Mouse (Mus musculus) left cerebral cortex, adult 18-20 months (tissue): Measurements from ENCODE around the gene Lingo1. TPM values are rescaled to one million over a fixed set of nuclear protein-coding genes. Genes with fewer than 3 reads are reported as not detected.
A peak's percentile ranks its signal among the peaks of the same experiment; 100 is the strongest.

Source experiments
- DNase-seq, 2 experiments: peaks; one replicate each; pipeline ENCODE4 v3.0.0; 2021 to 2022; ENCODE audit warnings: low spot score in 2 of 2, mixed read lengths in 1 of 2
- total RNA-seq, 2 experiments: library from RNA; stranded (reverse); gene quantifications; 2 replicates each; pipeline ENCODE4 v1.2.3; 2021

Lingo1 gene
- total RNA-seq, 2 experiments from 2014 or later, result 440 to 456 TPM

- DNase-seq, result peak; percentile 73 to 89
Observed at GRCm38 (mm10) chr9:56681950-56682349, 114.3 kb downstream of the Lingo1 start.

DNA sequence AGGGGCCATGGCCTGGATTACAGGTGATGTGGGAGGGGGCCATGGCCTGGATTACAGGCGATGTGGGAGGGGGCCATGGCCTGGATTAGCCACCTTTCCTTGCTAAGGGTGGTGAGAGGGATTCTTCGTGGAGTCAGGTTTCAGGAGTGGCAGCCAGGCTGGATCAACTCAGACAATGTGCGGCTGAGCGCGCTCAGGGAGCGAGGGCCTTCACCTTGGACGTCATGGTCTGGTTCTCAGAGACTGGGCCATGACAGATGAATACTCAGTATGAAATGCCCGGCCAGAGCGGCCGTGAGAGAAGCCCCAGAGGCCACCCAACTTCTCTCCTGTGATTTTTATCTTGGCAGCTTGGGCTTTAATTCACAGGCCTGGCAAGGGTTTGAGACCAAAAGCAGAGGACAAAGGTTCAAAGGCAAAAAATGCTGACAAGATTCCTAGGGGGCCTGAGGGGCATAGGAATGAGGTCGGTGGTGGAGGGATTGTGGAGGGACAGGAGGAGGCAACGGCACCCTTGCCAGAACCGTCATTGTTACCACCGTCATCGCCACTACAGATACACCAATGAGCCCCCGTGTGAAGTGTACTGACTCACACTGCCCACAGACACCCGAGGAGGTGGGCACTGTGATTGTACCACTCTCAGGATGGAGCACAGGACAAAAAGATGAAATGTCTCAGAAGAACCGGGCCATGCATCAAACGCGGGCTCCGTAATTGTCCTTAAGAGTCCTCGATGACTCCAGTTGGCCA is 117.2 kb downstream of the Lingo1 start:
- peak; percentile 51 to 58 for DNase-seq

GRCm38 (mm10) chr9:56675696-56676095 is 120.6 kb downstream of the Lingo1 start:
- no peak for DNase-seq

DNA sequence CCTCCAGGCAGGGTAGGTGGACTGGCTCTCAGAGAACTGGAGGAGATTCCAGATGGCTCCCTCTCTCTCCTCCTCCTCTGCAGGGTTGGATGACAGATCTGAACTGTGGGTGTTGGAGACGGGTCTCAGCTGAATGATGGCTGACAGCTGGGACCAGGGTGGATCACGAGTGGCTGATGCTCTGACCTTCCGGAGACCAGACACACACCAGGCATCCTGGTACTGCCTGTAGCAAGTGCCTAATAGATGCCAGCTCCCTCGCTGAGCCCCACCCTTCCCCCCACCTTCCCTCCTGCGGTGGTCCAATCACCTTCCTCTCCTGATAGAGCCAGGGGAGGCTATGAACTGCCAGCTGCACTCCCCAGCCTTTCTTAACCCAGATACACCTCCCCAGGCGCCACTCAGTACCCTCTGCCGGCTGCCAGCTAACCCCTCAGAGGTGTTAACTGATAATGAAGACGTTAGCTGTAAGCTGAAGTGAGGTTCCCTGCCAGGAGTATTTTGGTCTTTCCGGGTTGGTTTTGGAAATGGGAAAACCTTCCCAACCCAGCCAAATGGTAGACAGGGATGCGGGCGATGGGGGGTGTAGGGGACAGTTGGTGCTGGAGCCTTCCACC is 126.6 kb downstream of the Lingo1 start:
- DNase-seq, result peak in 1 of 2 experiments; percentile 63

DNA sequence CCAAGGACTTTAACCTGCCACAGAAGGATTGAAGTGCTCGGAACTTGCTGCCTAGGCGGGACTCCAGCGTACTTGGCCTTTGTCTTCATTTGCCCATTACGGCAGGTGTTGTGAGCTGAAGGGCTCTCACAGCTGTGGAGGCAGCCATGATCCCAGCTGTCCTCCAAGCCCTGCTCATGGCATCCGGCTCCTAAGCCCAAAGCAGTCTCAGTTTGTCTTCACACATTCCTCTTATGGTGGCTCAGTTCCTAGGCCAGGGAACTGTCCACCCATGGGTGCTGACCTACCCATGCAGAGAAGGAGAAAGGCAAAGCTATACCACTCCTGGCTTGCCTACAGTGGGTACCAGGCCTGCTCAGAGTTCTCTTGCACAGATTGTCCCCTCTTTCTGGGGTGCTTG is 132.1 kb downstream of the Lingo1 start:
- no peak for DNase-seq

- peak; percentile 56 for DNase-seq
Observed at GRCm38 (mm10) chr9:56662946-56663345, 133.3 kb downstream of the Lingo1 start.

DNA sequence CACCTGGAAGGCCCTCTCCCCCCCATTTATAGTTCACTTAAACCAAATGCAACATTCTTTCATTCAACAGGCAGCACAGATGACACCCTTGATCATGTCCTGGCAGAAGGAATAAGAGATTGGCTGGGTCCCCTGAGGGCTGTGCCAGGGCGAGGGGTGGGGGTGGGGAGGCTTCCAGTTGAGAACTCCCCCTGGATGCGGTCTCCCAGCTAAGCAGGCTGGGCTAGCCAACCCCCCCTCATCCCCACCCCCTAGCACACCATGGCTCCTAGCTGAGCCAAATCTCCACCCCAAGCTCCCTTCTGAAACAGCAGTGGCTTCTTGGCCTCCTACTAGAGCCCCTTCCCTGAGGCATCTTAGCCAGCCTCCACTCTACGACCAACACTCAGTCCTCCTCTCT is 133.9 kb downstream of the Lingo1 start:
- no peak for DNase-seq

DNA sequence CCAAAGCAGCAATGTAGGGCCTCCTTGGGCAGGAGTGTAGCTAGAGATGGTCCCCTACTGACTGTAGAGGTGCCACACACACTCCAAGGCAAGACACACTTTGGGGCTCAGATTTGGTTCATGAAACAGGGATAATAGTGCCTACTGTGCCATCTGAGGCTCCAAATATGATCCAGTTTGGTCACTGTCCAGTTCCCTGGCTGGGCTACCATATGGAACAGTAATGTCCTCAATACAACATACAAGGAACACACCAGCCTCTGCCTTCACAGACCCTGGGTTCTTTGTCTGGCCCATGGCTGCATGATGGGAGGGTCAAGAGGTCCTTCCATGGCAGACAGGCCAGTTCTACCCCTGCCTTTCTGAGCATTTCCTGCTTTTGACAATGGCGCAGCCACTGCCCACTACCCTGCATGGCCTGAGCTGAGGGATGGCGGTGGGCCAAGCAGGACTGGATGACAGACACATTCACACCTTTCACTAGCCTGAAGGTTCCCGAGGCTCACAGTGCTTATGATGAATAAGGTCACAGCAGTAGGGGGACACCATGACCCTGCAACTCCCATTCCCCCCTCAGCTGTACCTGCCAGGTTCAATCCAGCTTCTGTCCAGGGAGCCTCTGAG is 134.9 kb downstream of the Lingo1 start:
- no peak for DNase-seq

GRCm38 (mm10) chr9:56658580-56658979 is 137.7 kb downstream of the Lingo1 start:
- DNase-seq, result no peak

- DNase-seq, result peak; percentile 84 to 90
Observed at GRCm38 (mm10) chr9:56657996-56658398, 138.3 kb downstream of the Lingo1 start.

DNA sequence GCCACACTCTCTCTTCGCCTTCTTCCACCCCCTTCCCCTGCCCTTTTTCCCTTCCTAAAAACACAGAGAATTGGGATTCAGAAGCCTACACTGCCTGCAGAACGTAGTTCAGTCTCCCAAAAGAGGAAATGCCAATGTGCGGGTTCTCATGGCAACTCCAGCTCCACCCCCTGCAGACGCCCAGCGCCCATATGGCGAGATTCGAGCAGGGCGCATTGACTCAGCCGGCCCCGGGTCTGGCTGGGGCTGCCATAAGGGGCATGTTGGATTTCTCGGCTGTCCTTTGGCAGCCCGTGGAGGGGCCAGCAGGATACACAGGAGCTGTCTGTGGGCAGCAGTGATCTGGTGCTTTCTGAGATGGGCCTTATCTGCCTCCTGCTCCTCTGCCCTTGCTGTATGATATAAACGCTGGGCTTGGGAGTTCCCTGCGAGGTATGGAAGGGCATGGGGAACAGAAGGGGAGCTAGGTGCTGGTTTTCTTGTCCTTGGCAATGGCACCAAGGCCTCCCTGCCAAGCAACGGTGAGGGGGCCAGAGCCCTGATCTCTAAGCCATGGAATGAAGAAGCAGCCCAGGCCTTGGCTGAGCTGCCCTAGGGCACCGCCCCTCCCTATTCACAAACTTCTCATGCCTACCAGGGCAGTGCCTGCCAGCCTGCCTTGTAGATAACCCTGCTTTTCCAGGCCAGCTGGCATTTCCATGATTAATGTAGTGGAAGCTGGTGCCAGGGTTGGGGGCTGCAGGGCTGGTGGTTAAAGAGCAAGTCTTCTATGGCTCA is 139.3 kb downstream of the Lingo1 start:
- peak; percentile 86 to 90 for DNase-seq

- DNase-seq, result no peak
Observed at GRCm38 (mm10) chr9:56655167-56655566, 141.1 kb downstream of the Lingo1 start.

DNA sequence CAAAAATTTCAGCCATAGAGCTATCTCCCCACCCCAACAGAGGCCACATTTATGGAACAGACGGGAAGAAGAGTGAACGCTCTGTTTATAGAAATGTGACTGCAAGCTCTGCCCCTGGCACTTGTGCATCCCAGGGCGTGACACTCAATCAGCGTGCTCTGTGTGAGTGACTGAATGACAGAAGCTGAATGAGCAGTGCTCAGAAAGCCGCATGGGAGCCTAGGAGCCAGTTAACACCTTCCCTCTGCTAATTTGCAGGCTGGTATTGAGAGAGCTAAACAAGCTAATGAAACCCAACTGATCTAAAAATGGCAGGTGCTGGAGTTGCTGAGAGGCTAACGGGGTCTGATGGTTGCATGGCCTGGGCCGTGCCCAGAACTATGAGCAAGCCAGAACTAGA is 143.7 kb downstream of the Lingo1 start:
- no peak for DNase-seq

- DNase-seq, result no peak
Observed at GRCm38 (mm10) chr9:56651586-56651985, 144.7 kb downstream of the Lingo1 start.

DNA sequence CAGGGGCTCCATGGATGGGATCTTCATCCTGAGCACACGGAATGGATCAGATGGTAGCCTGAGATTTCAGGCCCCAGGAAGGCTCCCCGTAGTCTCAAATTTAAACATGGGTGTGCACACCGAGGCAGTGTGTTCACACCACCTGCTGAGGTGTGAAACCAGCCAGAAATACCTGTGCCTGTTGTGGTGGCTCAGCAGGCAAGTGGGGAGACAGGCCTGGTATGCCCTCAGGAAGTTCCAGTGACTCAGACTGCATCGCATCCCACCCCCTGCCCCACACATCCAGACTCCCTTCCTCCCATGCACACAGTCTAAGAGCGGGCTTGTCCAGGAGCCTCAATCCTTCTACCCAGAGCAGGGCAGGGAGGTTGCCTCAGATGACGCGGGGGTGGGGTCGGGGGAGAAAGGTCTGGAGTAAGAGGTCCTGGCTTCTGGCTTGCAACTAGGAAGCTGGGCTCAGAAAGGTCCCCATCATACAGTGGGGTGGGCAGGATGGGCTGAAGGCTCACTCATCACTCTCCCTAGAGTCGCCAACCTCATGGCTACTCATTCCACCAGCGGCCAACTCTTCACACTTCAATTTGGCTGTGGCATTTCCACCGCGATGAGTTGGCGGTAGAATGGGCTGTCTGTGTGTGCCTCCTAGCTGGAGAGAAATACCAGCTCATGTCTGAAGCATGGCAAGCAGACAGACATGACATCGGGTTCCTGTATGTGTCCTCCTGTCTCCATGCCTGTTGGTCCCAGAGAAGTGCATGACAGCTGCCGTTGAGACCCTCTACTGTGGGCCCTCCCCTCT is 149.8 kb downstream of the Lingo1 start:
- peak; percentile 54 to 59 for DNase-seq

GRCm38 (mm10) chr9:56643474-56643873 is 152.8 kb downstream of the Lingo1 start:
- DNase-seq, result no peak

DNA sequence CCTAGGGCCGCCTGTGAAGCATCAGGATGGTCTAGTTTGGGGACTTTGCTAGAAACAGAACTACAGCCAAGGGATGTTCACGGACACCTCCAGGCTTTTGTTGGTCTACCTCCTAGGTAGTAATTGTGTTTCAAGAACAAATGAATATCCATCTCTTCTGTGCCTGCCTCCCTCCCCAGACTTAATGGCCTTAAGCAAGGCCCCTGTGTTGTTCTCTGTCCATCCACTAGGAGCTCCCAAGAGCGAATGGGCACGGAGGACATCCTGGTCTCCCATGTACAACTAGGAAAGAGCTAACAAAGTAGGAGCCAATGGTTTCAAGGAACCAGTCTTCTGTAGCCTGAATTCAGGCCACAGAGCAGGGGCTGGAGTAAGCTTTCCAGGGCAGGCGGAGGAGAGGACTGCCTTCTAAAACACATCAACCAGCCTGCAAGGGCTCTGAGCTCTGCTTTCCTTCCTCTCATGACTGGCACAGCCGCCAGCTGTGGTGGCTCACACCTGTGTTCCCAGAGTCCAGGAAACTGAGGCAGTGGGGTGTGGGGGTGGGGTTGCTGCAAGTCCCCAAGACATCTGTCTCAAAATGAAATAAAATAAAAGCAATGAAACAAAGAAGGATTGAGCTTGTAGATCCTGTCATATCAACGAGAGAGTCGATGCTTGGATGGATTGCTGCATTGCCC is 157.9 kb downstream of the Lingo1 start:
- no peak for DNase-seq

GRCm38 (mm10) chr9:56637403-56637857 is 158.8 kb downstream of the Lingo1 start:
- peak; percentile 73 to 88 for DNase-seq

DNA sequence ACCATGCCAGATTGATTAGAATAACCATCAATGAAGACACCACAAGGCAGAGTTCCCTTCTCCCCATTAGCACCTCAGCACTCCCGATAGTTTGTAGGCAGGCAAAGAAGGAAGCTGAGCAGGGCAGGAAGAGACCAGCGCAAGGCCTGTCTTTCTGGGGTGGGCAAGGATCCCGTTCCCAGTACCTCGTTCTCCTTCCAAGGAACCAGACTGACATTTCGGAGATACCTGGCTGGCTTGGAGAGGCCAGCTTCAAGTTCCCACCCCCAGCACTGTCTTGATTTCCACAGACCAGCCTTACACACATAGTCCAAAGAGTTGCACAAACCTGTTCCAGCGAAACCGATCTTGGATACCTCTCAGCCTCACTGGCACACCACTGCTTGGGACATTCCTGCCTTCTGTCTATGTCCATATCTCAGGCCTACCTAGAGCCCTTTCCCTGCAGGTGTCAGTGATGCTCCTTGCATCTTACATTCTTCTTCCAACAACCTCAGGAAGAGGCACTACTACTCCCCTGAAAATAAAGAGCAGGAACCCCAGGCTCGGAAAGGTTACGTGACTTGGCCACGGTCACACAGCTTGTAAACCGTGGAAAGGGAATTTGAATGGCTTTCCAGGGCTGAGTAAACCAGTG is 159.4 kb downstream of the Lingo1 start:
- DNase-seq, result no peak

DNA sequence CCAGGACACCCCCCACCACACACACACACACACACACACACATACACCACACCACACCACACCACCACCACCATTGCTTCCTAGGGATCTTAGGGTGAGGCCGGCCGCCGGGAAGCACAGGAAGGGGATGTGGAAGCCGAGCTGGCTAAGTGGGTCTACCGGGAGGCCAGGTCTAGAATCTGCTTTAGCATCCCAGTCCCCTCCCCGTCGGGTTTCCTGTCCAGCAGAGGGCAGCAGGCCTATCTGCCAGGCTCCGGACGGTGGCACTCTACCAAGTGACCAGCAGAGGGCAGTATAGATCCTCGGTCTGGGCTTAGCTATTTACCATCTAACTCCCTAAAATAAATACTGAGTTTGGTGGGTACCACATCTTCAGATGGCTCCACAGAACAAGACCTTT is 160.1 kb downstream of the Lingo1 start:
- DNase-seq, result peak; percentile 92 to 93
